Mouse (Mus musculus) urinary bladder, postnatal 36 days (tissue): ENCODE results near the gene Zfyve26.
A peak's percentile ranks its signal among the peaks of the same experiment; 100 is the strongest.
"Not testable (repeated sequence)": the region's sequence is repeated elsewhere in the genome, so short reads cannot be mapped to it uniquely, and the experiment has no call there.

Experiments
- DNase-seq, 2 experiments: peaks; one replicate each; pipeline ENCODE4 v3.0.0; 2022; ENCODE audit warnings: low spot score in 2 of 2, mixed read lengths in 1 of 2

The Zfyve26 gene

GRCm38 (mm10) chr12:79261035-79261434, 35.1 kb downstream of the Zfyve26 start:
- no peak for DNase-seq

GRCm38 (mm10) chr12:79260154-79260553, 36.0 kb downstream of the Zfyve26 start:
- no peak for DNase-seq

GRCm38 (mm10) chr12:79254975-79255374, 41.1 kb downstream of the Zfyve26 start:
- no peak for DNase-seq

- DNase-seq: no peak
Observed at GRCm38 (mm10) chr12:79253294-79254053, 42.6 kb downstream of the Zfyve26 start.

- no peak for DNase-seq
Observed at GRCm38 (mm10) chr12:79248110-79248509, 48.0 kb downstream of the Zfyve26 start.

- DNase-seq: no peak
Observed at GRCm38 (mm10) chr12:79242921-79243320, 53.2 kb downstream of the Zfyve26 start.

- no peak for DNase-seq
Observed at GRCm38 (mm10) chr12:79241985-79242384, 54.1 kb downstream of the Zfyve26 start.

GRCm38 (mm10) chr12:79235485-79236080, 60.5 kb downstream of the Zfyve26 start:
- no peak for DNase-seq

- DNase-seq: no peak
Observed at GRCm38 (mm10) chr12:79217511-79217910, 78.6 kb downstream of the Zfyve26 start.

- DNase-seq: peak in 1 of 2 experiments; percentile 13
Observed at GRCm38 (mm10) chr12:79211447-79211846, 84.7 kb downstream of the Zfyve26 start.

- peak; percentile 25 to 33 for DNase-seq
Observed at GRCm38 (mm10) chr12:79208703-79209464, 87.2 kb downstream of the Zfyve26 start, which contains the start of gene Rdh12. TSS of gene Rdh12 (plus strand) at chr12:79208914.

- no peak for DNase-seq
Observed at GRCm38 (mm10) chr12:79201882-79202281, 94.2 kb downstream of the Zfyve26 start.

GRCm38 (mm10) chr12:79197105-79197504, 99.0 kb downstream of the Zfyve26 start:
- no peak for DNase-seq

GRCm38 (mm10) chr12:79193441-79193840, 102.7 kb downstream of the Zfyve26 start:
- peak; percentile 44 to 74 for DNase-seq

GRCm38 (mm10) chr12:79192193-79192592, 103.9 kb downstream of the Zfyve26 start, which contains the start of gene Rdh11:
TSS of gene Rdh11 (minus strand) at chr12:79192293.
- no peak for DNase-seq

GRCm38 (mm10) chr12:79191701-79192100, 104.4 kb downstream of the Zfyve26 start:
- peak; percentile 64 to 71 for DNase-seq

- DNase-seq: peak; percentile 29 to 38
Observed at GRCm38 (mm10) chr12:79190931-79191673, 105.0 kb downstream of the Zfyve26 start.

- not testable (repeated sequence) for DNase-seq
Observed at GRCm38 (mm10) chr12:79185160-79185559, 110.9 kb downstream of the Zfyve26 start.
